Mouse (Mus musculus): ENCODE measurements around the gene Hspa4l. TPM values are rescaled to one million over a fixed set of nuclear protein-coding genes. Genes with fewer than 3 reads are reported as not detected.
"Not testable (repeated sequence)": the region's sequence is repeated elsewhere in the genome, so short reads cannot be mapped to it uniquely, and the experiment has no call there.

Gene Hspa4l
- polyA plus RNA-seq, 1 experiment = 15.3 TPM

- TF ChIP-seq MYOD1 (IDR thresholded peaks at IDR 0.05; ENCODE audit: control insufficient read depth in 1 of 3, insufficient read length in 2 of 3, low read depth in 2 of 3) (no peak), POLR2A (IDR thresholded peaks at IDR 0.05; ENCODE audit: insufficient read length, low read depth) (no peak), E2F4 (IDR thresholded peaks at IDR 0.05; ENCODE audit: insufficient read depth) (no peak), POLR2AphosphoS2 (IDR thresholded peaks at IDR 0.05; ENCODE audit: insufficient read length, low read depth) (no peak)
- no peaks in the 10 kb centered on the region for H3K27me3 ChIP-seq (ENCODE audit: control insufficient read depth, insufficient read depth, insufficient read length)
- no peak overlapping the region for H3ac ChIP-seq (ENCODE audit: control insufficient read depth, insufficient read length)
- no peak overlapping the region for H3K4me3 ChIP-seq
- H3K79me2 ChIP-seq (ENCODE audit: control insufficient read depth, insufficient read depth) = peaks cover 31% of the 10 kb centered on the region
- no peak overlapping the region for H3K4me2 ChIP-seq (ENCODE audit: low read depth)
- peaks cover 55% of the 10 kb centered on the region for H3K36me3 ChIP-seq (ENCODE audit: control insufficient read depth, insufficient read depth)
Observed at GRCm38 (mm10) chr3:40809894-40810293, 65.6 kb downstream of the Hspa4l start.

- no peak overlapping the region for H3ac ChIP-seq (ENCODE audit: control insufficient read depth, insufficient read length)
Observed at GRCm38 (mm10) chr3:40813275-40813674, 69.0 kb downstream of the Hspa4l start.

GRCm38 (mm10) chr3:40845521-40845920 lies 101.2 kb downstream of the Hspa4l start:
- H3K27me3 ChIP-seq (ENCODE audit: control insufficient read depth, insufficient read depth, insufficient read length); H3K36me3 ChIP-seq (ENCODE audit: control insufficient read depth, insufficient read depth); H3K79me2 ChIP-seq (ENCODE audit: control insufficient read depth, insufficient read depth); H3ac ChIP-seq (ENCODE audit: control insufficient read depth, insufficient read length): not testable (repeated sequence)
- Histone ChIP-seq H3K4me3 (peak overlapping the region; percentile 29), H3K4me2 (ENCODE audit: low read depth) (peak overlapping the region; percentile 73)

More at GRCm38 (mm10) chr3:40813275-40813674, 69.0 kb downstream of the Hspa4l start:
- TF ChIP-seq REST (IDR thresholded peaks at IDR 0.05; ENCODE audit: insufficient read depth, insufficient read length) = no peak
- no peak for TF ChIP-seq POLR2A (IDR thresholded peaks at IDR 0.05; ENCODE audit: insufficient read length, low read depth)
- no peak for TF ChIP-seq POLR2AphosphoS2 (IDR thresholded peaks at IDR 0.05; ENCODE audit: insufficient read length, low read depth)
- no peak for TF ChIP-seq MYOG (IDR thresholded peaks at IDR 0.05; ENCODE audit: control insufficient read depth in 1 of 3, insufficient read depth in 1 of 3, insufficient read length in 2 of 3, low read depth in 2 of 3)
- H3K36me3 ChIP-seq (ENCODE audit: control insufficient read depth, insufficient read depth) = peaks cover 64% of the 10 kb centered on the region
- no peaks in the 10 kb centered on the region for H3K27me3 ChIP-seq (ENCODE audit: control insufficient read depth, insufficient read depth, insufficient read length)
- H3K79me2 ChIP-seq (ENCODE audit: control insufficient read depth, insufficient read depth) = peaks cover 5% of the 10 kb centered on the region
- no peak overlapping the region for H3K4me3 ChIP-seq
- no peak overlapping the region for H3K4me2 ChIP-seq (ENCODE audit: low read depth)

Other genes with a start within 250 kb of the Hspa4l start
- 2.7 TPM for gene Intu, start 213.2 kb upstream of the Hspa4l start, polyA plus RNA-seq (2012; fragmentation: generic; extraction: Trizol)
- gene Slc25a31, start 35.6 kb upstream of the Hspa4l start, polyA plus RNA-seq (2012; fragmentation: generic; extraction: Trizol) = not detected
- 5.5 TPM for gene Plk4, start 55.5 kb downstream of the Hspa4l start, polyA plus RNA-seq (2012; fragmentation: generic; extraction: Trizol)
- 2.8 TPM for gene Mfsd8, start 102.4 kb downstream of the Hspa4l start, polyA plus RNA-seq (2012; fragmentation: generic; extraction: Trizol)
- 1.6 TPM for gene Abhd18, start 102.5 kb downstream of the Hspa4l start, polyA plus RNA-seq (2012; fragmentation: generic; extraction: Trizol)
- gene 1700034I23Rik, start 158.0 kb downstream of the Hspa4l start, polyA plus RNA-seq (2012; fragmentation: generic; extraction: Trizol) = not detected
- gene Larp1b, start 205.3 kb downstream of the Hspa4l start, polyA plus RNA-seq (2012; fragmentation: generic; extraction: Trizol) = 10.1 TPM

Measured in myocyte (in vitro differentiated cells).